Mouse (Mus musculus) heart, embryonic 14.5 days (tissue): Measurements from ENCODE around the gene Ern1. TPM values are rescaled to one million over a fixed set of nuclear protein-coding genes. Genes with fewer than 3 reads are reported as not detected.

Source experiments
- ATAC-seq: fragments of 200-750 bp; cut with Nextera tagmentation; 2 replicates; pipeline ENCODE4 v1.8.0; 2017; ENCODE audit warnings: low read depth, moderate TSS enrichment; ENCODE audit not compliant: insufficient number of reproducible peaks, insufficient read depth, low FRiP score
- H3K27ac ChIP-seq, 2 experiments: fragments of 200-500 bp in 1 of 2; fragments of 300-500 bp in 1 of 2; sonication (generic) in 1 of 2; replicated peaks in 1 of 2; 2 replicates each; pipeline ENCODE4 v1.5.1; 2012 to 2014; ENCODE audit warnings: low read depth in 2 of 2, low read length in 2 of 2, control low read depth in 1 of 2, mild to moderate bottlenecking in 1 of 2, mixed read lengths in 1 of 2; ENCODE audit not compliant: control insufficient read depth in 1 of 2, insufficient read depth in 1 of 2
- H3K27me3 ChIP-seq: fragments of 300-500 bp; sonication (generic); 2 replicates; pipeline ENCODE4 v1.6.1; 2014; ENCODE audit warnings: mild to moderate bottlenecking, low read length, control low read depth; ENCODE audit not compliant: control insufficient read depth, insufficient read depth
- H3K36me3 ChIP-seq: fragments of 300-500 bp; sonication (generic); 2 replicates; pipeline ENCODE4 v1.6.1; 2014; ENCODE audit warnings: mild to moderate bottlenecking, control low read depth, low read length, mixed read lengths; ENCODE audit not compliant: control insufficient read depth, insufficient read depth
- H3K4me1 ChIP-seq, 2 experiments: fragments of 200-500 bp in 1 of 2; fragments of 300-500 bp in 1 of 2; sonication (generic) in 1 of 2; 2 replicates each; pipeline ENCODE4 v1.6.1; 2012 to 2014; ENCODE audit warnings: low read length in 2 of 2, control low read depth in 1 of 2, mixed read lengths in 1 of 2; ENCODE audit not compliant: control insufficient read depth in 2 of 2, insufficient read depth in 2 of 2
- H3K4me2 ChIP-seq: fragments of 300-500 bp; sonication (generic); 2 replicates; pipeline ENCODE4 v1.6.1; 2014; ENCODE audit warnings: mild to moderate bottlenecking, low read length
- H3K4me3 ChIP-seq, 2 experiments: fragments of 200-500 bp in 1 of 2; fragments of 300-500 bp in 1 of 2; sonication (generic) in 1 of 2; 2 replicates each; pipeline ENCODE4 v1.5.1; 2012 to 2014; ENCODE audit warnings: low read length in 2 of 2, mild to moderate bottlenecking in 2 of 2, control low read depth in 1 of 2, low read depth in 1 of 2, moderate library complexity in 1 of 2; ENCODE audit not compliant: control insufficient read depth in 1 of 2, insufficient read depth in 1 of 2
- H3K9ac ChIP-seq: fragments of 300-500 bp; sonication (generic); 2 replicates; pipeline ENCODE4 v1.6.1; 2014; ENCODE audit warnings: mild to moderate bottlenecking, low read length
- H3K9me3 ChIP-seq: fragments of 300-500 bp; sonication (generic); 2 replicates; pipeline ENCODE4 v1.6.1; 2016; ENCODE audit warnings: low read length, control low read depth; ENCODE audit not compliant: control insufficient read depth
- WGBS: fragments of 180-500 bp; shearing (Covaris S2); extraction: QIAGEN DNeasy Blood & Tissue Kit; methylation state at CpG from one replicate; pipeline ENCODE4 v1.1.7; 2014; 5-methylcytosine and 5-hydroxymethylcytosine counted together
- polyA plus RNA-seq: library from polyadenylated mRNA; unstranded; fragments of >200 nt; fragmentation: Nextera tagmentation; extraction: Ambion mirVana; gene quantifications from 2 replicates; pipeline ENCODE4 v1.2.1, GENCODE M21; 2014

Ern1 gene
- polyA plus RNA-seq, 1 experiment from 2014 or later, result 4.8 TPM

DNA sequence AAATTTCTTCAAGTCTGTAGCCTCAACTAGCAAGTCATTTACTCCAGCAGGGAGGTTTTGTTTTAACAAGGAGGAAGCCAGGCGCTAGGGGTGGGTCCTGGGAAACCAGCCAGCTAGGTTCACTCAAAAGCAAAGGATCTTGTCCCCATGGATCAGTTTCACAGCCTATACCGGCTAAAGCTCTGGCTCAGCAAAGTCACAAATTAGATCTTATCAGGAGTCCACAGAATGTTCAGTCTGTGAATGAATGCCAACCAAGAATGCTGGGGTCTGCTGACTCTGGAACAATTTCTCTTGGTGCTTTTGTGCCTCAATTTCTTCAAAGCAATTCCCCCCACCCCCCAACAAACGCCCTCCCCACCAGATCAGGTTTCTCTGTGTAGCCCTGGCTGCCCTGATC is 98.0 kb downstream of the Ern1 start:
- Histone ChIP-seq H3K4me3 (no peak overlapping the region), H3K4me2 (no peak overlapping the region), H3K27ac (peak overlapping the region in 1 of 2 experiments; percentile 11; a peak in 1 of 4 replicates), H3K9me3 (no peaks in the 10 kb centered on the region), H3K36me3 (peaks cover 4% of the 10 kb centered on the region; the same call in 1 of the 2 replicates), H3K4me1 (peaks cover 3 to 8% of the 10 kb centered on the region in 2 experiments), H3K9ac (no peak overlapping the region), H3K27me3 (no peaks in the 10 kb centered on the region)
- WGBS, result 20% methylated on average over 3 of the region's 3 CpGs
- no peak for ATAC-seq

DNA sequence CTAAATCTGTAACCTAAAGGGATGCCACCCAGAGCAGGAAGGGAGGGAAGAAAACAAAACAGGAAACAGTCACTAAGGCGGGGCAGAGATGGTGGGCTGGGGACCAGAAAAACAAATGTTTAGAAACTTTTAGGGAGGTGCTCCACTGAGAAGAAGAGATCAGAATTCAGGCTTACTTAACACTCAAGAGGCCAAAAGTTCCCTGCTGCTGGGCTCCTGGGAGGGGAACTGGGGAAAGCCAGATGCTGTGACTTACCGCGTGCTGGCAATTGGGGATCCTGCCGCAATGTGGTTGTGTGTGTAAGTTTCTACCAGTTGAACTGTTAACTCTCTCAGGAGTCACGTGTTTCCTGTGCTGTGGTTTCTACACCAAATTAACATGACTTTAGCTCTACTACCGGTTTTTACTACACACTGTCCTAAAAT is 99.8 kb downstream of the Ern1 start, which contains the start of gene Icam2:
Gene Icam2, minus strand, starts transcription at position 285 of the 426 bp plus-strand sequence.
- Histone ChIP-seq H3K9me3 (no peaks in the 10 kb centered on the region), H3K27me3 (no peaks in the 10 kb centered on the region), H3K9ac (no peak within 1 kb of the TSS), H3K4me1 (peaks cover 9 to 12% of the 10 kb centered on the region in 2 experiments), H3K36me3 (no peaks in the 10 kb centered on the region), H3K4me2 (no peak within 1 kb of the TSS), H3K27ac (peak within 1 kb of the TSS; percentile 46 to 48; a peak in 2 of 4 replicates), H3K4me3 (no peak within 1 kb of the TSS)
- ATAC-seq, result no peak
- 54% methylated on average over 6 of the region's 6 CpGs for WGBS

- WGBS, result 66% methylated on average over 6 of the region's 6 CpGs
- H3K4me2 ChIP-seq, result no peak overlapping the region
- ATAC-seq, result no peak
- no peak overlapping the region for H3K9ac ChIP-seq
- no peaks in the 10 kb centered on the region for H3K9me3 ChIP-seq
- H3K36me3 ChIP-seq, result no peaks in the 10 kb centered on the region
- no peaks in the 10 kb centered on the region for H3K27me3 ChIP-seq
- no peak overlapping the region for H3K27ac ChIP-seq
- H3K4me1 ChIP-seq, result peaks cover 10 to 15% of the 10 kb centered on the region in 2 experiments
- H3K4me3 ChIP-seq, result no peak overlapping the region
Measured at GRCm38 (mm10) chr11:106387020-106387419, 100.6 kb downstream of the Ern1 start.

DNA sequence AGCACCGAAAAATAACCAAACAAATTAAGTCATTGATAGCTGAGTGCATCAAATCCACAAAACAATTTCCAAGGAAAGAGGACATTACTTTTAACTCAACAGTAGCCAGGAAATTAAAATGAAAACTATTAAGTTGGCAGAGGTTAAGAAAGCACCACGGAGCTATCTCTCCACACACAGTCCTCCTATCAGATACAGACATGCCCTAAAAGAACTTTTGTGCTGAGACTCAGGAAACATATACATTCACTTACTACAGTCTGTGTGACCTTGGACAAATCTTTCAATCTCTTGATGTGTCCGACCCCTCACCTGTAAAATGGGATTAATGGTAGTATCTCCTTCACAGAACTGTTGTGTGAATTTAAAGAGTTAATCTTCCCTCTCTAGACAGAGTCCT is 101.2 kb downstream of the Ern1 start:
- Histone ChIP-seq H3K4me3 (no peak overlapping the region), H3K27ac (no peak overlapping the region), H3K27me3 (no peaks in the 10 kb centered on the region), H3K36me3 (no peaks in the 10 kb centered on the region), H3K4me2 (no peak overlapping the region), H3K9me3 (no peaks in the 10 kb centered on the region), H3K9ac (no peak overlapping the region), H3K4me1 (peaks cover 13 to 15% of the 10 kb centered on the region in 2 experiments)
- 75% methylated on average over 3 of the region's 3 CpGs for WGBS
- no peak for ATAC-seq

GRCm38 (mm10) chr11:106383051-106383790 is 104.4 kb downstream of the Ern1 start:
- Histone ChIP-seq H3K27ac (peak overlapping the region; percentile 81 to 85), H3K4me1 (peaks cover 10 to 13% of the 10 kb centered on the region in 2 experiments; a peak in 3 of 4 replicates), H3K9ac (no peak overlapping the region), H3K9me3 (no peaks in the 10 kb centered on the region), H3K36me3 (peaks cover 8% of the 10 kb centered on the region), H3K4me2 (0 out of 2 replicates have a peak overlapping the region, but pooled peaks have one; percentile 8), H3K4me3 (no peak overlapping the region), H3K27me3 (no peaks in the 10 kb centered on the region)
- 61% methylated on average over 6 of the region's 6 CpGs for WGBS
- ATAC-seq, result no peak

- Histone ChIP-seq H3K4me1 (peaks cover 8 to 10% of the 10 kb centered on the region in 2 experiments; a peak in 3 of 4 replicates), H3K27ac (peak overlapping the region; percentile 81 to 85), H3K4me2 (peak overlapping the region; percentile 55), H3K9me3 (no peaks in the 10 kb centered on the region), H3K36me3 (peaks cover 9% of the 10 kb centered on the region), H3K4me3 (peak overlapping the region; percentile 33 to 44), H3K27me3 (no peaks in the 10 kb centered on the region), H3K9ac (peak overlapping the region; percentile 71)
- WGBS, result 48% methylated on average over 5 of the region's 5 CpGs
- peak; percentile 75 for ATAC-seq
Measured at GRCm38 (mm10) chr11:106382424-106382823, 105.2 kb downstream of the Ern1 start.

- no peak for ATAC-seq
- H3K4me2 ChIP-seq, result peak overlapping the region; percentile 55
Measured at GRCm38 (mm10) chr11:106381883-106382282, 105.8 kb downstream of the Ern1 start.

More at GRCm38 (mm10) chr11:106381883-106382282, 105.8 kb downstream of the Ern1 start:
- Histone ChIP-seq H3K4me1 (peaks cover 7 to 10% of the 10 kb centered on the region in 2 experiments; a peak in 3 of 4 replicates), H3K4me3 (peak overlapping the region; percentile 33 to 44), H3K9ac (peak overlapping the region; percentile 71), H3K27me3 (no peaks in the 10 kb centered on the region), H3K36me3 (peaks cover 13% of the 10 kb centered on the region), H3K27ac (peak overlapping the region; percentile 81 to 85), H3K9me3 (no peaks in the 10 kb centered on the region)
- 53% methylated on average over 7 of the region's 7 CpGs for WGBS
